Mouse (Mus musculus) naive thymus-derived CD4-positive, alpha-beta T cell, adult 2 months (primary cell): ENCODE data around the gene Mthfd1.
A peak's percentile ranks its signal among the peaks of the same experiment; 100 is the strongest.
"Not testable (repeated sequence)": the region's sequence is repeated elsewhere in the genome, so short reads cannot be mapped to it uniquely, and the experiment has no call there.

Experiments
- DNase-seq: peaks from one replicate; pipeline ENCODE4 v3.0.0-alpha.2; 2011; ENCODE audit warnings: low read depth

Gene Mthfd1

DNA sequence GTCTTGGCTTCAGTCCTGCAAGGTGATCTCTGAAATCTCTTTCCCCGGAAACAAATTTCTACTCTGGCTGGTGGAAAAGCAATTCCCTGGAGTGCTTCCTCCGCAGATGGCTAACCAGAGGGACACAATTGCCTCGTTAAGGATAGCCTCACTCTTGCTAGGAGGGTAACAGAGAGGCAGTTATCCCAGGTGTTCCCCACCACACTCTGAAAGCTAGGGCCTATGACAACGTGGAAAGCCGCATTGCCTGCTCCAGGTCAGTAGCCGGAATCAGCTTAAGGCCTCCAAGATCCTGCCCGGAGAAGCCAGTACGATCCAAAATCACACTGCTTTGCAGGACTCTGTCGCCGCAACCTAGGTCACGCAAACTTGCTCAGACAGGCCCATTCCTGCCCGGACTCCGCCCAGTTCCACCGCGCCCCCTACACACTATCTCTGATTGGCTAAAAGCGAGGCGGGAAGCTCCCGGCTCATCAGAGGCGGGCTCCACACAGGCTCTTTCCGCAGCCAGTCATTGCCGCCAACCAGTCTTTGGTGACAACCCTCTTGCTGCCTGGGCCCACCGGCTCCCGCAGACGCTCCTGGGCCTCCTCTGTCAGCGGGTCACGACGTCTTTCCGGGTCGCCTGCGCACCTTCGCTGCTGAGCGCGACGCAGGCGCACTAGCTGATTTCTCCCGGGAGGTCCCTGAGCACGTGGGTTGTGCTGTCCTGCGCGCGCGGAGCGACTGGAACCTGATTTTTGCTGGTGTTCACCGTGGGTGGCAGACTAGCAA is at the start of gene Mthfd1:
TSS of gene Mthfd1 (plus strand) at position 574 of the 774 bp plus-strand sequence.
- peak; percentile 96 for DNase-seq

DNA sequence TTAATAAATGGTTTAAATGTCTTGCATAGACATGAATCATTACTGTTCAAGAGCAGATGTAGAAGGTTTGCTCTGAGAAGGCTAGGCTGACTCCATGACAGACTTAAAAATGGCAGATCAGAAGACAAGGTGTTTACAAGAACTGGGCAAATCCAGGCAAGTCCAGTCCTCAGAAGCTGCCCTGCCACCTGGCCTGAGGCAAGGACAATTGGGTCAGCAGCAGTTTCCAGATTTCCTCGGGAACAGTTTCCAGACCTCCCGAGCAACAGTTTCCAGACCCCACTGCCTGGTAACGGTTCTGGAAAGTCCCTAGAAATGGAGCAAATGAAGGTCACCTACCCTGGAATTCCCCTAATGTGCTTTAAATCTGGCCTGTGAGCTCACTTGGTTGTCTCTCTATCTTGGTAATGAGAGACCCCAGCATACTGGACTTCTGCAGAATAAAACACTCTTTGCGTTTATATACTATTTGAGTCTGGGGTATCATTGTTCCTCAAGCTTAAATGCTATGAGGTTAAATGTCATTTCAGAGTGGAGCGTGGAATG is 45.6 kb upstream of the Mthfd1 start:
- DNase-seq, result no peak

DNA sequence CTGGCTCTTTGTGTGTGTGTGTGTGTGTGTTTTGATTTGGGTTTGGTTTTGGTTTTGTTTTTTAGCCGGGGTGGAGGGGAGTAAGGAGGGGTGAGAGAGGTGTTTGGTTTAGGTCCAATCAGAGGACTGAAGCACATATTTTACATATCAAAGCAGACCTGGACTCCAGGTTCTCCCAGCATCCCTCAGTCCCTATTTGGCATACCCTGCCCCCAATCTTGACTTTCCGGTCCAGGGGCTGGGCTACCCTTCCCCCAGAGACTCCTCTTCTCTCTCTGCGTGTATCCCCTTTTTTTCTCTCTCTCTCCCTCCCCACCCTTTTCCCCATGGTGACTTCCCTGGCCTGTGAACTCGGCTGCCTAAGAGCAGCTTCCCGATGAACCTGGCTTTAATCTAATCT is 40.0 kb upstream of the Mthfd1 start:
- DNase-seq, result no peak

DNA sequence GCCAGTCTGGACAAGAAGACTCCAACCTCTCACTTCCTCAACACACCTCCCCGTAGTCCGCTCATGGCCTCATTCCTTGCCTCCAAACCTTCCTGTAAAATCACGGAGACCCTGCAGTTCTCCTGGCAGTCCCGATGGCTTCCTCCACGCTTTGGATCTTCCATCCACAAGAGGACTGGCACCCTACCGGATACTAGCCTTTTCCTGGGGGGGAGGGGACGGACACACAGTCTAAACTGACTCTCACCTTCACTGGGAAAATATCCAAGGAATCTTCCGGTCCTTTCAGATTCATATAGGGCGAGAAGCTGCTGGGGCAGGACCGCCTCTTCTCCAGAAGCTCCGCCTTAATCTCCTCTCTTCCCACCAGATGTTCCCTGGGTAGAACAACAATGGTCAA is 38.4 kb upstream of the Mthfd1 start:
- DNase-seq, result no peak

DNA sequence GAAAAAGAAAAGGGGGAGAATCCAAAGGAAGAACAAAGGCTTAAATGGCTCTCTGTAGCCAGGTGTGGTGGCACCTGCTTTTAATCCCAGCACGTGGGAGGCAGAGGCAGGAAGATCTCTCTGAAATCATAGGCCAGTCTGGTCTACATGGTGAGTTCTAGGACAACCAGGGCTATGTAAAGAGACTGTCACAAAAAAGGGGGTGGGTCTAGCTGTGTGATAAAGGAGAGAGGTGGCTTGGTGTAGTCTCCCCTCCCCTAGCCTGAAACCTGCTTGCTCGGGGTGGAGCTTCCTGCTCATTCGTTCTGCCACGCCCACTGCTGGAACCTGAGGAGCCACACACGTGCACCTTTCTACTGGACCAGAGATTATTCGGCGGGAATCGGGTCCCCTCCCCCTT is 33.0 kb upstream of the Mthfd1 start:
- not testable (repeated sequence) for DNase-seq

DNA sequence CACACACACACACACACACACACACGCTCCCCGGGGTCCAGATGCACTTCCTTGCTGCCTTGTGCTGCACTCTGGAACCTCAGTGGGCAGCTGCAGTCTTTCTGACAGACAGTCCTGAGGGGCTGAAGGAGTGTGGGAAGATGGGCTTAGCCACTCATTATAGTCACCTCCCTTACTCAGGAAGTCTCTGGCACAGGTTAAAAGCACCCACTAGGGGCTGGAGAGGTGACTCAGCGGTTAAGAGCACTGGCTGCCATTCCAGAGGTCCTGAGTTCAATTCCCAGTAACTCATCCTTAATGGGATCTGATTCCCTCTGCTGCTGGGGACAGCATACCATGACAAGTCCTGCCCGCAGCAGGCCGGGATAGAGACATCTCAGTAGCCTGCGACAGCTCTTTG is 24.5 kb upstream of the Mthfd1 start:
- no peak for DNase-seq

DNA sequence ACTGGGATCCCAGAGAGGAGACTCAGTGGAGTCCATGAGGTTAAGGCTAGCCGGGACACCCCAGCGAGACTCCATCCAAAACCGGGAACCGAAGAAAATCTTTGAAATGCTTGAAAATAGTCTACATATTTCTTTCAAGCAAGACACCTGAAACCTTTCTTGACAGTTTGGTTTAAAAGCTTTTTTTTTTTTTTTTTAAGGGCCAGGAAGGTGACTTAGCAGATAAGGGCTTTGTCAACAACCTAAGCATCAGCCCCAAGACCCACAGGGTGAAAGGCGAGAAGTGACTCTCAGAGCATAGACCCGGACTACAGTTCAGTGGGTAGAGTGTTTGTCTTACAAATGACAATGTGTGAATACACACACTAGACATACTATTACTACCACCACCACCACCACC is 19.8 kb upstream of the Mthfd1 start:
- no peak for DNase-seq

DNA sequence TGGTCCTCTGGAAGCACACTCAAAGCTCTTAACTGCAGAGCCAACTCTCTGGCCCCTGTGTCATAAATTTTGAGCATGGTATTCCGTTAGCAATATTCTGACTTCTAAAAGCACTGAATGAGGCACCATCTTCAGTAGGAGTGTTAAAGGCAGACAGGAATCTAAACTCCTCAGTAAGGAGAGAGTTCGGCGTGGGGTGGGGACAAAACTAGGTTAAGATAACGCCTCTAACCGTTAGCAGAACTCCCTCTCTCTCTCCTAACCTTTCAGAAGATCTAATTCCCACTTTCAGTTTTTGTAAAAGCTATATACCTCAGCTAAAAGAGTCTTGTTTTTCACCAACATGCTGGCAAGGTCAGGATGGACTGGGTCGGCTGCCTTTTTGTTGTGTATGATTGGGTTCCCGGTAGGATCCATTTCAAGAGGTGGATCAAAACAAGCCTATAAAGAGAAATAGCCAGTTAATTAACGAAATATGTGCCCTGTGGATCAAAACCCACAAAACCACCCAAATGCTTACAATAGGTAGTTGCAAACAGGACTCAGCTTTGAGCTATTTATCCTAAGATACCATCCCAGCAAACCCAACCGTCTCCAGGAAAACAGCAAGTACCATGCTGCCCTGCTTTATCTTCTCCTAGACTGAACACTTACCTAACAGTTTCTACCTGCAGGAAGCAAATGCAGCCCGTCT is 15.8 kb upstream of the Mthfd1 start:
- no peak for DNase-seq

DNA sequence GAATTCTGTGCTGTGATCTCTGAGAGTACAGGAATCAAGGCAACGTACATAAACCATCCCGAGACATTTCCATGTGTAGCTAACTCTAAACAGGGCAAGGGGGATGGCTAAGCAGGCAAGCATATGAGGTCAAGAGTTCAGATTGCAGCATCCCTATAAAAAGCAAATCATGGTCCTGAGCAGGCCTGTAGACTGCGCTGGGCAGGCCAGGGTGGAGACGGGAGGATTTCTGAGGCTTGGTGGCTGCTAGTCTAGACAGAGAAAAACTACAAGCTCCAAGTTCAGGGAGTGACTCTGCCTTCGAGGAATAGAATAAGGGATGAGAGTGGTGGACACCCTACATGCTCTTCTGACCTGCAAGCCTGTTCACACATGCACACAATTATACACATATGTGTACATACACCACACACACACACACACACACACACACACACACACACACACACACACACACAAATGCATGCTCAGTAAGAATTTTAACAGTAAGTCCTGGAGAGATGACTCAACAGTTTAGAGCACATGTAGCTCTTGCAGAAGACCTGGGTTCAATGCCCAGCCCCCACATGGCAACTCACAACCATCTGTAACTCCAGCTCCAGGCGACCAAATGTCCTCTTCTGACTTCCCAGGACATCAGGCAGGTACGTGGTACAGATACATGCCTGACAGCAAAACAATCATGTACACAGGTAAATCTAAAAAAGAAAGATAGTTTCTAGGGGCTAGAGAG is 15.1 kb upstream of the Mthfd1 start:
- DNase-seq, result no peak

DNA sequence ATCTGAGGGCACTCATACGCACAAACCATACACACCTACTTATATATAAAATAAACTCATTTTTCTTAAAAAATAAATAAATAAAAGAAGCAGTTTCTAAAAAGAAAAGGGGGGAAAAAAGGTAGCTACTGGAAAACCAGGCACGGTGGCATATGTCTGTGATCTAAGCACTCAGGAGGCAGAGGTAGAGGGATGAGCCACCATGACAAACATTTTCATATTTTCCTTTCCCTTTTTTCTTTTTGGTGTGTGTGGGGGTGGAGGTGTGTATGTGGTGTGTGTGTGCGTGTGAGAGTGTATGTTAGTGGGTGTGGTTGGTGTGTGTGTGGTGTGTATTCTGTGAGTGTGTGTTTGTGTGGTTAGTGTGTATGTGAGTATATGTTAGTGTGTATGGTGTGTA is 14.4 kb upstream of the Mthfd1 start:
- DNase-seq, result no peak

DNA sequence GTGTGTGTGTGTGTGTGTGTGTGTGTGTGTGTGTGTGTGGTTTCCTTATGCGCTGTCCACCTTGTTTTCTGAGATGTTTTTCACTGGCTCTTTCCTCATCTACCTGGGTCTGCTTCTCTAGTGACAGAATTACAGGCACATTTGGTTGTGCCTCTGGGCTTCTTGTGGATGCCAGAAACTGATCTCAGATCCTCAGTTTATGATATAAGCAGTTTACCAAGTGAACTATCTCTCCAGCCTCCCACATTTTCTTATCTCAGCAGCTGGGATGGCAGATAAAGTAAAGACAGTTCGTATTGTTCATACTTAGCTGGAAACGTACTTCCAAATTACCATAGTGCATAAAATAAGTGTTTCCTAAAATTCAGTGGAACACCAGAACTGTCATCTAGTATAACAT is 14.0 kb upstream of the Mthfd1 start:
- DNase-seq, result no peak

DNA sequence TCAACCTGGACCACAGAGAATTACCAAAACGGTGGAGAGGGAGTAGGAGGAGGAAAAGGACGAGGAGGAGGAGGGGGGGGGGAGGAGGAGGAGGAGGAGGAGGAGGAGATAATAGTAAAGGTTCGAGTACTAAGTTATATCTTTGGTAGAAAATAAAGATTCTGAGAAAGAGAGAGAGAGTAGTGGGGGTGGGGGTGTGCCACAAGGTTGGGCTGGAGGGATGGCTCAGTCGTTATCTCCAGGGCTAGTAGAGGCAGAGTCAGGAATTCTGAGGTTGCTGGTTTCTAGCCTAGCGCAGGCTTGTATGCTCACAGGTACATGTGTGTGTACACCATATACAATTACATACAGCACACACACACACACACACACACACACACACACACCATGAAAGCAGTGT is 13.3 kb upstream of the Mthfd1 start:
- DNase-seq, result no peak

DNA sequence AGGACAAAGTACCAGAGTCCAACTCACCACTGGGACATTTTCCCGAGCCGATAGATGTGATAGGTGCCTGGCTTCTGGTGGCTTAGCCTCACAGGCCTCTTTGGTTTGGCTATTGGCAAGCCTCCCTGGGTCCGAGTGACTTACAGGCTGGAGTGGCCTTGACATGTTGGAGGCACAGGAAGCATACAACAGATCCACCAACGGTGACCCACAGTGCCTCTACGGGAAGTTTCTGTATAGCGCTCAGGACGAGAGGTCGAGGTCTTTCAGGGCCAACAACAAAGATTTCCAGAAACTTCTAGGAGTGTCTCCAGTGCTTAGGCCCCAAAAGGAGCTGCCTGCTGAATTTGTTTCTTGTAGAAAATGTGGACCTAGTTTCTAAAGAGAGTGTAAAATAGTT is 10.1 kb upstream of the Mthfd1 start:
- no peak for DNase-seq

DNA sequence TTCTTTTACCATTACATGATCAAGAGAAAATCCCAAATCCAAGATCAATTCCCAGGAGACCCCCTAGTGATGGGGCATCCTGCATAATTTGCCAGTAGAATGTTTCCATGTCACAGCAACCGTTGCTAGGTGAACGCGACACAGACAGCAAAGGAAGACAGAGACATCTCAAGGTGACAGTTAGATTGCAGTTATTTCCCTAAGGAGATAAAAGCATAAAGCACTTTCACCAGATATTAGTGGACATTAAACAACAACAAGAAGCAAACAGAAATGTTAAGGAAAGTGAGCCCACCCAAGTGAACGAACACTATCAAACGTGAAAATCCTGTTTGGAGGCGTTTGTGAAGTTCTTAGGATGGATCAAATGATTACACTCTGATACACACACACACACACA is 8.5 kb upstream of the Mthfd1 start, which contains the start of gene Tex21:
TSS of gene Tex21 (minus strand) at position 101 of the 400 bp plus-strand sequence.
- no peak for DNase-seq

DNA sequence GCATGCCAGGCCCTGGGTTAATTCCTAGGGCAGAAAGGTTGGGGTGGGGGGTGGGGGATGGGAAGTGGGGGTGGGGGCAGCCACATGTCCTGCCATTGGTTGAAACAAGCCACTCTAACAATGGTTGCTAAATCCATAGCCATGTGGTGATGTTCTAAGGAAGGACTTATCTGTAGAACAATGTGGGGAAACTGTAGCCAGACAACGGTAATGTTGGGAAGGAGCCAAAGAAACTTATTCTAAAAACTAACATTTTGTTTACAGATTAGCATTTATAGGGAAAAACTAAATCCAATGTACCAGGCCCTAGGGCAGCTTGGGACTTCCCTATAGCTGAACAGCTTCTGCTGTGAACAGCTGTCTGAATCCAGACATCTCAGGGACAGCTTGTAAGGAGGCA is 2.0 kb upstream of the Mthfd1 start:
- no peak for DNase-seq

DNA sequence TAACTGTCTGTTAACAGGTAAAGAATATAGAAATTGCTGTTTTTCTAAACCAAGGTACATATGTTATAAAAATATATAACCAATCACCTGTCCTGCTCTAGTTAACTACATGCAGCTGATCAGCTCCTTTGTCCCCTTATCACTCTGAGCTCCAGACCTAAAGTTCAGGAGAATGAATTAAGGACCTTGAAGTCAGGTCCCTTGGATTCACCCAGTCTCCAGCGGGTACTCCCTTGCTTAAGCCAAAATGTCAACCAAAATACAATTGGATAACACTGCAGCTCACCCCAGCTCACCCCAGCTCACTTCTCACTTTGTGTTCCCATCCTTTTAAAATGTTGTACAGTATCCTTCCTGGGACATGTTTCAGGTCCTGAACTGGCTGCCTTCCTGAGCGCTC is 1.5 kb upstream of the Mthfd1 start:
- DNase-seq, result no peak

DNA sequence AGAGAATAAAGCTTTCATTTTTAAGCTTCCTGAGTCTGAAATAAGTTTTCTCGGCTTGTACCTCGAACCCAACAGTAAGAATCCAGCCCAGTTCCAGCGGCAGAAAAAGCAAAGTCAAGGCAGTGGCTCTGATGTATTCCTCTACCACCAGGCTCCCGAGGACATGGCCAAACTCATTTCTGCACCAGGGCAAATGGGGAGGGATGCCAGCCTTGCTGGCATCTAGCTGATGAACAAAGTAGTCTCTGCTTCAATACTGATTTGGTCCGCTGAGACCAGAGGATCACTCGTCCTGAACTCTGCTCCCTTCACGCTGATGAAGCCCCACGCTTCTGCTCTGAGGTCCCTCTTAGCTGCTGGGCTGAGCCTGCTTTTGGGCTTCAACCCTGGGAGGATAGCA is 1.1 kb upstream of the Mthfd1 start:
- DNase-seq, result no peak

DNA sequence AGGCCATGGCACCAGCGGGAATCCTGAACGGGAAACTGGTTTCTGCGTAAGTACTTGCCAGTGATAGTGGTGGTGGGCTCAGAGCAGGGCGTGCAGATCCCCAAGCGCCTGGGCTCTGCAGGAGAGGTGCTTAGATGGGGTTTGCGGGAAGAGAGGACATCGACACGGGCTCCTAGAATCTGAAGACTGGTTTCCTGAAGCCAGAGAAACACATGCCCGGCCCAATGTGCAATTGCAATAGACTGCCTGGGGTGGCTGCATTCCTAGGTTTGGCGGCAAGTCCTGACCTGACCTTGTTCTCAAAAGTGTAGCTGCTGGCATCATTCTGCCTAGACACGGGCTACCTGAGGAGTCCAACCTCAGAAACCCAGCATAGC is 389 bp downstream of the Mthfd1 start:
- DNase-seq, result no peak

DNA sequence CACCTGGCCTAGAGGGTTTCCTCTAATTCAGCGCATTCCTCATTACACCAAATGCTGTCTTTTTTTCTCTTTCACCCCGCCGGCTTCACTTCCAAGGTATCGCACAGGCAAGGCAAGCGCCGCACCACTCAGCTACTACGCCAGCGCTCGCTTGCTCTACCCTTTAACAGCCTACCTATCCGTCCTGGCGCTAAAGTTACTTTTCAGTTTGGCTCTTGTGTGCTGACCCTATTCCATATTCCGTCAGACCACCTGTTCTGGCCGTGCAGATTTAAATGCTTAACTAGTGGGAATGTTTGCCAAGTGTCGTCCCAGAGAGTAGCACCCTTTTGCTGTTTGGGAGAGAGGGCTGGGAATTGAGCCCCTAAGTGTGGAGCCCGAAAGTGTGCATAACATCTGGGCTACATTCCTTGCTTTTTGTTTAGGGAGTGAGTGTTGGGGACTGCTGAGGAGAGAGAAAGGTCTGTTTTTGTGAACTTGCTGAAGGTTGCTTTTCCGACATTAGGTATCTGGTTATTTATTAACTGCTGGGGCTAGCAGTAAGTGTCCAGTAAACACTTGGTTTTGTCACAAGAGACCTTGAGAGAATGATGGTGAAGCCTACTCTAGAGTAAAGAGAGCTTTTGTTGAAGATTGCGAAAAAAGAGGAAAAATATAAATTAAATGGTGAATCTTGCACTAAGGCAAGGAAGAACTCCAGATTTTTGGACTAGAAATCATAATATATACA is 1.2 kb downstream of the Mthfd1 start:
- DNase-seq, result peak; percentile 51

DNA sequence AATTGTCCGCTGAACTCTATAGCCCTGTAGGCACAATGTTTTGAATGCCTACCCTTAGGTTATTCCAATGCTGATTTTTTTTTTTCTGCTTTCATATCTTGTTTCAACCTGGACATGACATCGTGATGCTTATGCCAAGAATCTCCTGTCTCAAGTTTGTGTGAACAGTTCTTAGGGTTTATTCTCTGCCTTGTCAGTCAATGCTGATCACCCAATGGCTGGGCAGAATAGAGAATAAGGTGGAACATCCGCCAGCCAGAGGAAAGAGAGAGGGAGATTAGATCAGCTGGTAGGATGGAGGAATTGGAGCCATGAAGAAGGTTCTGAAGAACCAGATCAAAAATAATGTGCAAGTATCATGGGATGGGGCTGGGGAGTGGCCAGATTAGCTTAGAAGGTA is 5.6 kb downstream of the Mthfd1 start:
- DNase-seq, result no peak

DNA sequence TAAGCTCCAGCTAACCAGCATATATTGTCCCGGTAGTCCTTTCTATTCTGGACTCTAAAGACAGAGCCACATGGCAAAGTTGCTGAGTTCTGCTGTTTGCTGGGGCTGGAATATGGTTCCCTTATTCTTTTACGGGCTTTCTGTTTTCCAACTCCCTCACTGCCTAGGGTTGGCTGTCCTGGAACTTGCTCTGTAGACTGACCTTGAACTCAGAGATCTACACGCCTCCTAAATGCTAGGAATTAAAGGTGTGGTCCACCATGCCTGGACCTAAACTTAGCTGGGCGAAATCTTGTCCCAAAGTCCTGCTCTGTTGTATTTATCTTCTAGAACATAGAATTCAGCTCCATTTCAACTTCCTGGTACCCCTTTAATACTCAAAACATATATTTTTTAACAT is 6.5 kb downstream of the Mthfd1 start:
- DNase-seq, result no peak

DNA sequence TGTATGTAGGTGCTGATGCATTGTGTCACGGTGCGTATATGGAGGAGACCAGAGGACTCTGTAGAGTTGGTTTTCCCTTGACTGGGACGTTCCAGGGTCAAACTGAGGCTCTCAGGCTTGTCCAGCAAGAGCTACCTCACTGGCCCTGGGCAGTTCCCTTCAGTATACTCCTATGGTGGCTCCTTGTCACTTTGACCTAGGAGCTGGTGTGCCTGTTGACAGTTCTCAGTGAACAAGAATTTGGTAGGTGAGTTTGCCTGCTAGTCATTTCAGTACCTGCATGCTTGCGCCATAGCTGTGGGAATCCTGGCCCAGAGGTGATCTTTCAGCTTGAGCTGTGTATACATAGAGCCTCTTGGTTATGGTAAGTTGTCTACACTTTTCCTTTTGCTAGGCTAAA is 7.8 kb downstream of the Mthfd1 start:
- no peak for DNase-seq
